18 mouse cellular contexts compared by ENCODE assay signal in the genomic region with DNA sequence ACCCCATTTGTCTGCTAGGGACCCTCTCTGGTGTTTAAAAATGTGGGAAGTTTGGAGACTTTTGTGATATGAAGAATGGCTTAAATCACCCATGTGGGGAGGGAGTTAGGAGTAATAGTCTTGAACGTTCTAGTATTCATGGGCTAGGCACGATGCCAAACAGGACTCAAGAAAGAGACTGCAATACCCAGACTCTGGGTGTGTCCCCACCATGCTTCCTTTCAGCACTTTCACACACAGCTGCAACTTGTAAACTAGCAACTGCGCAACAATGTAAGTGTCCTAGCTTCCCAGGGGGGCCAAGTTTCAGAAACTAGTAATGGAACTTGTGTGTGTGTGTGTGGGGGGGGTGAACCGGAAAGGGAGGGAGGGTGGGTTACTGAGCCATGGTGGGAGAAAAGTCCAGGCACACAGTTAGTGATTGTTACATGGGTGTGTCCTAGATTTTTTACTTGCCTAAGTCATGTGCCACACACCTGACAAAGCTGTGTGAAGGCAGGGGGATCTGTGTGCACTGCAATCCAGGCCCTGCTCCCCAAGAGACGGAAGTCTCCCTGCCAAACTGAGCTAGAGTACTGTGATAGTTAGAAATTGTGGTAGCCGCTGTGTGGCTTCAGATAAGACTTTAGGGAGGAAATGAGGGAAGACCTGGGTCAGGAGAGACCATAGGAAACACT.
DNase-seq lines count a peak whose midpoint lies in the region; ATAC-seq and TF ChIP-seq lines count a peak whose summit lies in the region.
"Had no signal": no experiment of that assay in that cellular context is flagged by ENCODE, and none has a peak within 500 bp of the region (broad histone marks: within the 10 kb centered on the region; RNA-seq: fewer than 3 reads in every experiment).

No protein-coding gene starts in this region.

- no peak for TF ChIP-seq CTCF in forebrain, postnatal 0 days (IDR thresholded peaks at IDR 0.05; ENCODE audit: low read depth)

- 45% methylated on average over 6 of the region's 6 CpGs for WGBS in forebrain, postnatal 0 days

- no peak overlapping the region for H3K27ac ChIP-seq in forebrain, postnatal 0 days (ENCODE audit: low read depth, low read length)
- H3K27ac ChIP-seq: hindbrain, embryonic 15.5 days; midbrain, embryonic 15.5 days; neural tube, embryonic 15.5 days; stomach, embryonic 15.5 days had no signal

- H3K36me3 ChIP-seq in forebrain, postnatal 0 days (ENCODE audit: insufficient read depth) = no peaks in the 10 kb centered on the region
- H3K36me3 ChIP-seq: G1E; hindbrain, embryonic 15.5 days; midbrain, embryonic 15.5 days; neural tube, embryonic 15.5 days; stomach, embryonic 15.5 days had no signal

- DNase-seq in gastrocnemius, adult 8-10 months (ENCODE audit: low spot score in 2 of 2) = peak; percentile 28 to 32
- DNase-seq in gastrocnemius, postnatal 4 days (ENCODE audit: low spot score in 2 of 2) = no peak
- DNase-seq in forebrain, postnatal 0 days = peak; percentile 23
- peak; percentile 20 for DNase-seq in heart, postnatal 4 days
- peak; percentile 36 for DNase-seq in lung, postnatal 25 days (ENCODE audit: low spot score)
- no peak for DNase-seq in right cerebral cortex, postnatal 36 days (ENCODE audit: low spot score in 2 of 2)
- DNase-seq in cerebellum, adult 9-10 months = no peak
- DNase-seq in neural tube, embryonic 10.5 days (ENCODE audit: extremely low spot score, low spot score) = no peak
- DNase-seq: cerebellum, adult 11-12 months; kidney, adult 8-10 months; layer of hippocampus, adult 9-11 months; liver, postnatal 0 days; thymus, postnatal 4 days had no signal

- no peak overlapping the region for H3K4me2 ChIP-seq in forebrain, postnatal 0 days (ENCODE audit: low read depth)
- H3K4me2 ChIP-seq: hindbrain, embryonic 15.5 days; midbrain, embryonic 15.5 days; neural tube, embryonic 15.5 days; stomach, embryonic 15.5 days had no signal

- no peaks in the 10 kb centered on the region for H3K27me3 ChIP-seq in forebrain, postnatal 0 days (ENCODE audit: insufficient read depth, low read length)
- H3K27me3 ChIP-seq: hindbrain, embryonic 15.5 days; midbrain, embryonic 15.5 days; neural tube, embryonic 15.5 days; stomach, embryonic 15.5 days had no signal

- no peaks in the 10 kb centered on the region for H3K9me3 ChIP-seq in forebrain, postnatal 0 days (ENCODE audit: low read length)
- H3K9me3 ChIP-seq: hindbrain, embryonic 15.5 days; midbrain, embryonic 15.5 days; neural tube, embryonic 15.5 days; stomach, embryonic 15.5 days had no signal

- H3K4me1 ChIP-seq in forebrain, postnatal 0 days (ENCODE audit: insufficient read depth) = no peaks in the 10 kb centered on the region
- H3K4me1 ChIP-seq: hindbrain, embryonic 15.5 days; midbrain, embryonic 15.5 days; neural tube, embryonic 15.5 days; stomach, embryonic 15.5 days had no signal

- no peak overlapping the region for H3K4me3 ChIP-seq in forebrain, postnatal 0 days (ENCODE audit: low read depth, low read length)
- H3K4me3 ChIP-seq: hindbrain, embryonic 15.5 days; midbrain, embryonic 15.5 days; neural tube, embryonic 15.5 days; stomach, embryonic 15.5 days had no signal

- H3K9ac ChIP-seq in forebrain, postnatal 0 days = no peak overlapping the region
- H3K9ac ChIP-seq: hindbrain, embryonic 15.5 days; liver, postnatal 0 days; midbrain, embryonic 15.5 days; neural tube, embryonic 15.5 days; stomach, embryonic 15.5 days had no signal

- peak; percentile 36; the same call in 1 of the 2 replicates for ATAC-seq in forebrain, postnatal 0 days
- ATAC-seq: liver, postnatal 0 days; midbrain, embryonic 15.5 days had no signal

Comparison
In these comparisons a context has a peak if more than half of its experiments do, and no peak if none do; other contexts are left out.
1. DNase-seq: peak in gastrocnemius, adult 8-10 months (2 of 2), forebrain, postnatal 0 days (single experiment), heart, postnatal 4 days (single experiment) and lung, postnatal 25 days (single experiment); none in gastrocnemius, postnatal 4 days (0 of 2), right cerebral cortex, postnatal 36 days (0 of 2), cerebellum, adult 9-10 months (single experiment) and neural tube, embryonic 10.5 days (single experiment).